Mouse (Mus musculus) midbrain, embryonic 15.5 days (tissue): ENCODE results near the gene B4galt3. TPM values are rescaled to one million over a fixed set of nuclear protein-coding genes. Genes with fewer than 3 reads are reported as not detected.

Experiments used
- ATAC-seq: fragments of 200-750 bp; cut with Nextera tagmentation; replicated peaks from 2 replicates; pipeline ENCODE4 v1.8.0; 2017; ENCODE audit warnings: moderate TSS enrichment
- H3K27ac ChIP-seq: fragments of 300-500 bp; sonication (generic); 2 replicates; pipeline ENCODE4 v1.5.1; 2015; ENCODE audit warnings: mild to moderate bottlenecking, inconsistent platforms
- H3K27me3 ChIP-seq: fragments of 300-500 bp; sonication (generic); replicated peaks from 2 replicates; pipeline ENCODE4 v1.6.1; 2015; ENCODE audit warnings: inconsistent platforms
- H3K36me3 ChIP-seq: fragments of 300-500 bp; sonication (generic); replicated peaks from 2 replicates; pipeline ENCODE4 v1.6.1; 2015; ENCODE audit warnings: inconsistent platforms
- H3K4me1 ChIP-seq: fragments of 300-500 bp; sonication (generic); 2 replicates; pipeline ENCODE4 v1.6.1; 2015; ENCODE audit warnings: inconsistent platforms
- H3K4me2 ChIP-seq: fragments of 300-500 bp; sonication (generic); 2 replicates; pipeline ENCODE4 v1.6.1; 2015; ENCODE audit warnings: inconsistent platforms, mild to moderate bottlenecking, moderate library complexity
- H3K4me3 ChIP-seq: fragments of 300-500 bp; sonication (generic); 2 replicates; pipeline ENCODE4 v1.5.1; 2015; ENCODE audit warnings: mild to moderate bottlenecking, inconsistent platforms
- H3K9ac ChIP-seq: fragments of 300-500 bp; sonication (generic); 2 replicates; pipeline ENCODE4 v1.6.1; 2015; ENCODE audit warnings: mild to moderate bottlenecking, inconsistent platforms
- H3K9me3 ChIP-seq: fragments of 300-500 bp; sonication (generic); 2 replicates; pipeline ENCODE4 v1.6.1; 2016; ENCODE audit warnings: inconsistent platforms
- WGBS: fragments of 180-500 bp; shearing (Covaris S2); methylation state at CpG from one replicate; pipeline ENCODE4 v1.1.7; 2015; ENCODE audit warnings: mixed read lengths; 5-methylcytosine and 5-hydroxymethylcytosine counted together
- polyA plus RNA-seq: library from polyadenylated mRNA; unstranded; fragments of >200 nt; fragmentation: Nextera tagmentation; extraction: Ambion mirVana; gene quantifications from 2 replicates; pipeline ENCODE4 v1.2.1, GENCODE M21; 2015

The B4galt3 gene
- polyA plus RNA-seq: 112 and 116 TPM in 2 replicates

DNA sequence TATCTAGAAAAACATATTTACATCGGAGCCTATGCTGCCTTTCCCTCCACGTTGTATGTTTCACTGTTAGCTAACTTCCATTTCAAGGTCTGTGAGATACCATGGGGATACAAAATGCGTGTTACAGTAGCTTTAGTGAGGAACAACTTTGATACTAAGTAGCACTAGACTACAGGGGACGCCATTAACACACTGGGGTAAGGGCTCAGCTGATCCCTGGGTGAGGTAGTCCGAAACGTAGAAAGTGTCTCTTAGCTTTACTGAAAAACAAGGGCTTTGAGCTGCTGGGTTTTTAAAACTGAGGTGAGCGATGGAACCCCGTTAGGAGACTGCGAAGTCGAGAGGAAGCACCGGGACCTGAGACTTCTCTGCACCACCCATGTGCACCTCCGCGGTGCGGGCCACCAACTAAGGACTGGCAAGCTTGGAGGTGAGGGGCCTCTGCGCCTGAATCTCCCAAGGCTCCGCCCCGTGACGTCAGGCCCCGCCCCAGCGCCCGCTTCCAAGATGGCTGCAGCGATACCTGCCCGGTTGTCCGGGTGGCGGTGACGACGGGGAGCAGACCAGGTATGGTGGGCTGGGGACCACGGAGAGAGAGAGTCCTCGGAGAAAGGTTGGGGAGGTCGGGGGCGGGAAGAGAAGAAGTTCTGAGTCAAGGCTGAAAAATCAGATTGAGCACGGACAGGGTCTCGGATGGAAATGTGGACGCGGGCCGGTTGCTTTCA, at the start of gene B4galt3:
Gene B4galt3 (plus strand): TSS at position 481 of the 725 bp plus-strand sequence.
- peaks cover 28% of the 10 kb centered on the region for H3K4me1 ChIP-seq
- no peaks in the 10 kb centered on the region for H3K27me3 ChIP-seq
- H3K4me3 ChIP-seq: peak within 1 kb of the TSS; percentile 83
- peak within 1 kb of the TSS; percentile 95 for H3K4me2 ChIP-seq
- peak within 1 kb of the TSS; percentile 88 for H3K9ac ChIP-seq
- peaks cover 23% of the 10 kb centered on the region for H3K36me3 ChIP-seq
- H3K9me3 ChIP-seq: no peaks in the 10 kb centered on the region
- WGBS: 3% methylated on average over 36 of the region's 36 CpGs
- peak within 1 kb of the TSS; percentile 54 for H3K27ac ChIP-seq
- peak; percentile 95 for ATAC-seq

DNA sequence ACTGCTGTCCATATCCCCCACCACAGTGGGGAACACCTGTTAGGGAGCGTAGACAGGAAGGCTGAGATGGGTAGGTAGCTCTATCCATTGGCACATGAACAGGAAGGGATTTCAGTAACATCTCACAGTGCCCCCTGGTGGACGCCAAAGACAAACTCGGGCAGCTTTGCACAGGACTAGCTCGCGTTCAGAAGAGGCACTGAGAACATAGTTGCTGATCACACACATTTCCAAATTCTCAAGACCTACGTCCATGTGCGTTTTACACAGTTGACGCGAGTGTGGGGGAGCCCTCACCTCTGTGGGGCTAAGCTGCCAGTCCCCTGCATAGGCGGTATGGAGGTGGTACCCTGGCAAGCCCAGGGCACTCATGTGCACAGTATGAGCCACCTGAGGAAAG, 49.3 kb upstream of the B4galt3 start:
- Histone ChIP-seq H3K9ac (peak overlapping the region; percentile 54; the same call in 1 of the 2 replicates), H3K9me3 (no peaks in the 10 kb centered on the region), H3K4me1 (peaks cover 20% of the 10 kb centered on the region), H3K36me3 (peaks cover 5% of the 10 kb centered on the region; the same call in 1 of the 2 replicates), H3K27me3 (no peaks in the 10 kb centered on the region), H3K27ac (no peak overlapping the region), H3K4me3 (peak overlapping the region; percentile 69), H3K4me2 (peak overlapping the region; percentile 78)
- peak; percentile 28 for ATAC-seq
- WGBS: 9% methylated on average over 10 of the region's 10 CpGs

DNA sequence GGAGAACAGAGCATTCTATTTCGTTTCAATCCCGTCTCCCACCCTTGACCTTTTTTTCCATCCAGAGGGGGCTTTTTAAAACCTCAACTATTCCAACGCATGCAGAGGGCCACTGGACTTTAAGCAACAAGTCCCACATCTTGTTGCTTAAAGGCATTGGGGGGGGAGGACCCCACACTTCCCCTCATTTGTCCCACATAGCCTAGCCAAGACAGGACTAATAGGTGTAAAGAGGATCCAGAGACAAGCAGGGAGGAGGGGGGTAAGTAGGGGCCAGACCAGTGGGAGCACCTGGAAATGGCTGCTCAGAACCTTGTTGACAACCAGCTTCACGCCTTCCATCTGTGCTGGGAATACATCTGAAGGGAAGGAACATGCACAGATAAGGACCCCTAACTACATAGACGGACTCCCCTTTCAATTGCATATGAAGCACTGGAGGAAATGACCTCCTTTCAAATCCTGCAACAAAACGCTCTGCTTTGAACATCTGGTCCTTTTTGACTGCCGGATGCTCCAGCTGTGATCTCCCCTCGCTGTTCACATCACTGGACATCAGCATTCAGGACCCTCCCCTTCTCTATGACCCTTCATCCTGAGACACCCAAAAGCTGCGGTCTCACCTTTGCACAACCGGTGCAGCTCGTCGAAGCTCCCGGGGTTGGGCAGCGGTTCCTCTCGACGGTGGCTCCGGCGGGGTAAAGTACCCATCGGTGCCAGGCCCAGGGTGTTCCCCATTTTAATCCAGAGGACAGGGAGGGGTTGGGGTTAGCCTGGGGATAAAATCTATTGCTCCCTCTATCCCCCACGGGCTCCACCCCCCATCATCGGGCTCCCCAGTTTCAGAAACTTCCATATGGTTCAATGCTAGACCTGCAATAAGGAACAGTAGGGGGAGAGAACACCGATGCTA, 48.6 kb upstream of the B4galt3 start:
- H3K9me3 ChIP-seq: no peaks in the 10 kb centered on the region

DNA sequence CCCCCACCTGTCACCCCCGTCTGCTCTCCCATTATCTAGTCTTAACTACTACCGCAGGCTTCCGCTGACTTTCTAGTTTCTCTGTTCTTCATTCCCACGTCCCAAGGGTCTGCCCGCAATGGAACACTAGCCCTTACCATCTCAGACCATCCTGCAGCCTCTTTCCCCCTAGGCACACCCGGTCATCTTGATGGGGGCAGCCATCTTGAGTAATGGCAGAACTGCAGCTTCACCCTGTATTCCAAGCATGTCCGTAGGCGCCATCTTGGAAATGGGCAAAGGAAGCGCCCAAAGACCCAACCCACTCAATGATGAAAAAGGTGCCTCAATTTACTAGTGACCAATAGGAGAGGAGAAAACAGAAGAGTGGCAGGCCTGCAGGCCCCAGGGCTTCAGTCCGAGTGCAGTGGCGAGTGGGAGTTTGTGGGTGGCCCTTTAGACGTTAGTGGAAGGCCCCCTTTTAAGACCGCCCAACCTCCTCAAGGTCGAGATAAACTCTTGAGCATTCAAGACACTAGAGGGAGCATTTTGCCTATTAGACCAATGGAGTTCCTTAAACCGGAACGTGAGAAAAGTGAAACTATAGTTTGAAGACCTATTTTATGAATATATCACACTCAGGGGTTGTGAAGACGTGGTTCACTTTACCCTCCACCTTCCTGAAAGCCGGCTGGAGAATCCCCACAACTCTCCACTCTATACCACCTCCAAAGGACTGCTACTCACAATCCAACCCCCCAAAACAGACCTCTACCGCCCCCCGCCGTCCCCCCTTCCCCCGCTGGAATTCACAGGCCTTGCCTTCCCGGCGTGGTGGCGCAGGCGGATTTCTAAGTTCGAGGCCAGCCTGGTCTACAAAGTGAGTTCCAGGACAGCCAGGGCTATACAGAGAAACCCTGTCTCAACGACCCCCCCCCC, 47.6 kb upstream of the B4galt3 start, which contains the start of gene Tomm40l:
Gene Tomm40l (minus strand): TSS at position 277 of the 918 bp plus-strand sequence.
- no peaks in the 10 kb centered on the region for H3K9me3 ChIP-seq
- H3K27me3 ChIP-seq: no peaks in the 10 kb centered on the region
- peak; percentile 97 for ATAC-seq
- peaks cover 5% of the 10 kb centered on the region; the same call in 1 of the 2 replicates for H3K36me3 ChIP-seq
- H3K9ac ChIP-seq: peak within 1 kb of the TSS; percentile 54
- H3K4me2 ChIP-seq: peak within 1 kb of the TSS; percentile 78
- peak within 1 kb of the TSS; percentile 69 for H3K4me3 ChIP-seq
- peak within 1 kb of the TSS; percentile 70 for H3K27ac ChIP-seq
- peaks cover 20% of the 10 kb centered on the region for H3K4me1 ChIP-seq
- WGBS: 1% methylated on average over 28 of the region's 28 CpGs

More for the DNA sequence above, 48.6 kb upstream of the B4galt3 start:
- peaks cover 20% of the 10 kb centered on the region for H3K4me1 ChIP-seq
- peak overlapping the region; percentile 54 for H3K9ac ChIP-seq
- H3K4me2 ChIP-seq: peak overlapping the region; percentile 78
- 5% methylated on average over 22 of the region's 22 CpGs for WGBS
- peak overlapping the region; percentile 69 for H3K4me3 ChIP-seq
- peak overlapping the region; percentile 69 for H3K27ac ChIP-seq
- peak; percentile 24 for ATAC-seq
- no peaks in the 10 kb centered on the region for H3K27me3 ChIP-seq
- peaks cover 5% of the 10 kb centered on the region; the same call in 1 of the 2 replicates for H3K36me3 ChIP-seq

DNA sequence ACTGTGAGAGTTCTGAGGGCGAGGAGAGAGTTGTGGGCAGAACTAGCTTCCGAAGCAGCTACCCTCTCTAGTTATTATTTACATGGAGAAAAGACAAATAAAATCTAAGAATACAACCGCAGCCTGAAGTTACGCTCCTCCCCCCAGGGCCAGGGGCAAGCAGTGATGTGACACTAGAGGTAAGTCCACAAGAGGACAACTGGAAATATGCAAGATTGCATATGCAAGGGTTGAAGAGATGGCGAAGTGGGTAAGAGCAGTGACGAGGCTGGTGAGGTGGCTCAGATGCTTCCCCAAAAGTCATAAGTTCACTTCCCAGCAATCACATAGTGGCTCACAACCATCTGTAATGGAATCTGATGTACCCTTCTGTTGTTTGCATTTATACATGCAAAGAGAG, 47.0 kb upstream of the B4galt3 start:
- H3K9ac ChIP-seq: no peak overlapping the region
- H3K27ac ChIP-seq: peak overlapping the region; percentile 70; the same call in 1 of the 2 replicates
- no peak overlapping the region for H3K4me3 ChIP-seq
- ATAC-seq: no peak
- peaks cover 20% of the 10 kb centered on the region for H3K4me1 ChIP-seq
- peaks cover 5% of the 10 kb centered on the region; the same call in 1 of the 2 replicates for H3K36me3 ChIP-seq
- H3K4me2 ChIP-seq: peak overlapping the region; percentile 50
- H3K27me3 ChIP-seq: no peaks in the 10 kb centered on the region
- no peaks in the 10 kb centered on the region for H3K9me3 ChIP-seq
- WGBS: 84% methylated on average over 6 of the region's 6 CpGs

DNA sequence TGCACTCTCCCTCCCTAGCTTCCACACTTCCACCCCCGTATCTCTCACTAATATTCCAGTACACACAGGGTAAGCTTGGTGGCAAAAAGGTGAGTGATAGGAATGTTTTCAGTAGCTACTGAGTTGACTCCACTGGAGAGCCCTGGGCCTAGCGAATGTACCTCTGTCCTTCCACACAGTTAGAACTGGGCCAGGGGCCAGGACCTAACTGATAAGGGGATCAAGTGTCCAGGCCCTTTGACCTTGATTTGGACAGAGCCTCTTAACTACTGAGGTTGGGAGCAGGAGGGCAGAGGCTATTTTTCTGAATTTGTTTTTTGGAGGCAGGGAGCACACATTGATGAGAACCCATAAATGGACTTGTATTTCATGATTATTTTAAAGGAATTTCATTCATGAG, 46.3 kb upstream of the B4galt3 start:
- ATAC-seq: no peak
- H3K36me3 ChIP-seq: peaks cover 3% of the 10 kb centered on the region; the same call in 1 of the 2 replicates
- no peaks in the 10 kb centered on the region for H3K9me3 ChIP-seq
- no peaks in the 10 kb centered on the region for H3K27me3 ChIP-seq
- no peak overlapping the region for H3K4me3 ChIP-seq
- H3K27ac ChIP-seq: no peak overlapping the region
- no peak overlapping the region for H3K9ac ChIP-seq
- 96% methylated on average over 2 of the region's 2 CpGs for WGBS
- peaks cover 20% of the 10 kb centered on the region for H3K4me1 ChIP-seq
- no peak overlapping the region for H3K4me2 ChIP-seq

DNA sequence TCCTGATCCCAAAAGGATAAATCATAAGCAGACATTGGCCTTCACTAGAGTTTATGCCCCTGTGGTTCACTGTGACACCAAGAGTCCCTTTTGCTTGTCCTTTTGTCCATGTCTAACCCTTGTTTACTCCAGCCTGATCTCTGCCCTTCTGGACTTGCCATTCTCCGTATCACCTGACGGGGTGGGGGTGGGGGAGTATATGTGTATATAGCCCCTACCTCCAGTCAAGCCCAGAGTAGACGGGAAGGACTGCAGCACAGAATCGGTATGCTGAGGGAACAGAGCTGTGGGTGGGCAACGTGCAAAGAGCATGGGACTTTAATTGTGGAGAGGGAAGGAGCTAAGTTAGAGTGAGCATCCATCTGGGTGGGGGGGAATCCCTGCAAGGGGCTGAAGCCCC, 45.3 kb upstream of the B4galt3 start, which contains the start of gene Apoa2:
Gene Apoa2 (plus strand): TSS at position 198 of the 400 bp plus-strand sequence.
- Histone ChIP-seq H3K27ac (no peak within 1 kb of the TSS), H3K27me3 (no peaks in the 10 kb centered on the region), H3K36me3 (peaks cover under 1% of the 10 kb centered on the region; the same call in 1 of the 2 replicates), H3K4me2 (no peak within 1 kb of the TSS), H3K9ac (no peak within 1 kb of the TSS), H3K4me1 (peaks cover 20% of the 10 kb centered on the region), H3K4me3 (no peak within 1 kb of the TSS), H3K9me3 (no peaks in the 10 kb centered on the region)
- no peak for ATAC-seq
- WGBS: 82% methylated on average over 5 of the region's 5 CpGs

GRCm38 (mm10) chr1:171226780-171227179, 43.3 kb upstream of the B4galt3 start:
- Histone ChIP-seq H3K9me3 (no peaks in the 10 kb centered on the region), H3K36me3 (no peaks in the 10 kb centered on the region), H3K4me1 (peaks cover 8% of the 10 kb centered on the region), H3K4me2 (no peak overlapping the region), H3K27ac (no peak overlapping the region), H3K4me3 (no peak overlapping the region), H3K9ac (no peak overlapping the region), H3K27me3 (no peaks in the 10 kb centered on the region)
- no peak for ATAC-seq
- 45% methylated on average over 4 of the region's 4 CpGs for WGBS

GRCm38 (mm10) chr1:171227879-171228278, 42.2 kb upstream of the B4galt3 start:
- peaks cover 4% of the 10 kb centered on the region for H3K4me1 ChIP-seq
- ATAC-seq: no peak
- H3K27me3 ChIP-seq: no peaks in the 10 kb centered on the region
- H3K27ac ChIP-seq: no peak overlapping the region
- WGBS: 88% methylated on average over 1 of the region's 1 CpGs
- H3K4me2 ChIP-seq: no peak overlapping the region
- no peaks in the 10 kb centered on the region for H3K9me3 ChIP-seq
- no peak overlapping the region for H3K4me3 ChIP-seq
- no peak overlapping the region for H3K9ac ChIP-seq
- H3K36me3 ChIP-seq: no peaks in the 10 kb centered on the region

DNA sequence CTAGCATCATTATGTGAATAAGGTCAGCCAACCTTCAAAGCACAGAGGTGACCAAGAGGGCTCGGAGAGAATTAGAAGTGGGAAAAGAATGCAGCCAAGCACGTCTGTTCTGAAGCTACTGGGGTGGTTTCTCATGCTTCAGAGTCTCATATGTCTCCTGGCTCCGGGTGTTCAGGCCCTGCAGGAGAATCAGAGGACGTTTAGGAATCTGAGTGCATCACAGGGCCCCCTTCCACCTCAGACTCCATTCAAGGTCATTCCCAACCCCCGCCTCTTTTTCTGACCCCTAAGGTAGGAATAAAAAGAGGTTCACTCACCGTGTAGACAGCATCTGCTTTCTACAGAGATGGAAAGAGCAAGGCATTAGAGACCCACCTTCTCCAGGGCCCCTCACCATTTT, 40.4 kb upstream of the B4galt3 start:
- ATAC-seq: no peak

GRCm38 (mm10) chr1:171230215-171230614, 39.9 kb upstream of the B4galt3 start:
- Histone ChIP-seq H3K36me3 (peaks cover 17% of the 10 kb centered on the region), H3K4me3 (no peak overlapping the region), H3K9me3 (no peaks in the 10 kb centered on the region), H3K27me3 (no peaks in the 10 kb centered on the region), H3K4me1 (no peaks in the 10 kb centered on the region), H3K27ac (no peak overlapping the region), H3K9ac (no peak overlapping the region), H3K4me2 (no peak overlapping the region)
- no peak for ATAC-seq
- 50% methylated on average over 3 of the region's 3 CpGs for WGBS

More for the DNA sequence above, 40.4 kb upstream of the B4galt3 start:
- Histone ChIP-seq H3K4me2 (no peak overlapping the region), H3K9me3 (no peaks in the 10 kb centered on the region), H3K9ac (no peak overlapping the region), H3K27ac (no peak overlapping the region), H3K27me3 (no peaks in the 10 kb centered on the region), H3K36me3 (peaks cover 13% of the 10 kb centered on the region), H3K4me3 (no peak overlapping the region), H3K4me1 (no peaks in the 10 kb centered on the region)
- WGBS: 22% methylated on average over 6 of the region's 6 CpGs
